Mouse (Mus musculus) E14TG2a.4 (cell line): ENCODE measurements around the gene Shisa5.

Experiments used
- CTCF ChIP-seq: conservative IDR thresholded peaks from 2 replicates; pipeline ENCODE4 v1.5.1; 2014; ENCODE audit warnings: low read length
- NANOG ChIP-seq: IDR thresholded peaks from 2 replicates; pipeline ENCODE4 v1.6.1; 2014; ENCODE audit warnings: borderline replicate concordance, low read length, mixed read lengths

DNA sequence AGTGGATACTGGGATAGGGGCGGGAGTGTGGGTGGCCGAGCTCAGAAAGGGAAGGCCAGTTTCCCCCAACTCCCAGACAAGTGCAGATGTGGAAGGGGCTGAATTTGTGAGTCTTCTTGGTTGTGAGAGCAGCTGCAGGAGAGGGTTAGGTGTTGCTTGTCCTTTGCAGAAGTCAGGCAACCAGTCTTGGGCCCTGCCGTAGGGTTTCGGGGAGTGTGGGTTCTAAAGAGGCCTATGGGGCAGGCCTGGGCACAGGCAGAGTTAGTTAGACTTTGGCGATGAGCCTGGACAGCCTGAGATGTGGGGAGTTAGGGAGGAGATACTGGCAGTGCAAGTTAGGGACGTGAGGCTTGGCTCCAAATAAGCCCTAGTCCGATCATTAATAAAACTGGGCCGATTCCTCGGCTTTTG, 57.9 kb downstream of the Shisa5 start:
- TF ChIP-seq NANOG (no peak), CTCF (no peak)
